Mouse (Mus musculus): Measurements from ENCODE around the gene Rbm48. TPM values are rescaled to one million over a fixed set of nuclear protein-coding genes. Genes with fewer than 3 reads are reported as not detected.
"Not testable (repeated sequence)": the region's sequence is repeated elsewhere in the genome, so short reads cannot be mapped to it uniquely, and the experiment has no call there.

Gene Rbm48
- total RNA-seq (2021), result 10 to 100 TPM; 13.6 to 15.0 TPM
- long read RNA-seq, experiment 1, transcript Rbm48-201 (5 exons, 2,368 nt), result major isoform, 7 of 14 reads
- long read RNA-seq, experiment 1, partial matches to known transcripts, result 0 of 14 reads
- long read RNA-seq, experiment 1, other reads (novel, unspliced or antisense), result 6 of 14 reads
- long read RNA-seq, experiment 2, transcript Rbm48-201 (5 exons, 2,368 nt), result major isoform, 5 of 8 reads
- long read RNA-seq, experiment 2, partial matches to known transcripts, result 0 of 8 reads
- long read RNA-seq, experiment 2, other reads (novel, unspliced or antisense), result 3 of 8 reads

- DNase-seq (ENCODE audit: extremely low spot score in 1 of 2, low spot score in 2 of 2), result peak; percentile 84 to 85
- H3K27ac ChIP-seq, result peak within 1 kb of the TSS; percentile 95
- intact Hi-C loops (cut with DNase I), result no loop called here
- peak; percentile 67 for TF ChIP-seq CTCF (IDR thresholded peaks at IDR 0.05)
- H3K4me3 ChIP-seq, result peak within 1 kb of the TSS; percentile 94
Measured at GRCm38 (mm10) chr5:3596399-3596766, at the start of gene Rbm48. Gene Rbm48 (minus strand): TSS chr5:3596585.

- TF ChIP-seq CTCF (IDR thresholded peaks at IDR 0.05), result no peak
- intact Hi-C loops (cut with DNase I), result no loop called here
Measured at GRCm38 (mm10) chr5:3645326-3645725, 48.9 kb upstream of the Rbm48 start.

GRCm38 (mm10) chr5:3644621-3645020, 48.2 kb upstream of the Rbm48 start:
- no peak for TF ChIP-seq CTCF (IDR thresholded peaks at IDR 0.05)
- Histone ChIP-seq H3K27ac (no peak overlapping the region), H3K4me3 (no peak overlapping the region)
- DNase-seq (ENCODE audit: extremely low spot score in 1 of 2, low spot score in 2 of 2), result no peak
- intact Hi-C loops (cut with DNase I), result loop anchor here (5.0 kb wide), 1 partner anchor 173 kb away; no protein-coding TSS in a partner anchor

More at GRCm38 (mm10) chr5:3645326-3645725, 48.9 kb upstream of the Rbm48 start:
- H3K4me3 ChIP-seq, result no peak overlapping the region; the same call in 1 of the 2 replicates
- no peak for DNase-seq (ENCODE audit: extremely low spot score in 1 of 2, low spot score in 2 of 2)
- H3K27ac ChIP-seq, result no peak overlapping the region

GRCm38 (mm10) chr5:3635286-3635685, 38.9 kb upstream of the Rbm48 start:
- Histone ChIP-seq H3K4me3 (no peak overlapping the region), H3K27ac (no peak overlapping the region)
- no peak for DNase-seq (ENCODE audit: extremely low spot score in 1 of 2, low spot score in 2 of 2)
- intact Hi-C loops (cut with DNase I), result no loop called here
- no peak for TF ChIP-seq CTCF (IDR thresholded peaks at IDR 0.05)

GRCm38 (mm10) chr5:3633951-3634350, 37.6 kb upstream of the Rbm48 start:
- no peak overlapping the region for H3K4me3 ChIP-seq
- H3K27ac ChIP-seq, result no peak overlapping the region
- intact Hi-C loops (cut with DNase I), result no loop called here
- no peak for DNase-seq (ENCODE audit: extremely low spot score in 1 of 2, low spot score in 2 of 2)
- peak; percentile 59 for TF ChIP-seq CTCF (IDR thresholded peaks at IDR 0.05)

DNA sequence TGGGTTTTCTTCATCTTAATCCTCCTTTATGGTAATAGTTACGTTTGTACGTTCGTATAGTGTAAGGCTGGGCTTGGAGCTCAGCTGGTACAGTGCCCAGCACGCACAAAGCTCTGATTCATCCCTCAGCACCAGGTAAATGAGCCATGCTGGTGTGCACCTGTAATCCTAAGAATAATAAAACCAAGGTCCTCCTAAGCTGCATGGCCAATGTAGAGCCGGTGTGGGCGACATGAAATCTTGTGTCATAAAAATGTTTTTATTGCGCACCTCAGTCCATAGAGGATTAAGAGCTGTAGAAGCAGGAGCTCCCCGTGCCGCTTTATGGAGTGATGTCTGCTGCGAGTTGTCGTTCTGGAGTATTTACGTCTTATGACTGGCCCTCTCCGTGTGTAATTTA, 36.9 kb upstream of the Rbm48 start:
- intact Hi-C loops (cut with DNase I), result no loop called here
- TF ChIP-seq CTCF (IDR thresholded peaks at IDR 0.05), result no peak

GRCm38 (mm10) chr5:3632285-3632684, 35.9 kb upstream of the Rbm48 start:
- intact Hi-C loops (cut with DNase I), result no loop called here
- TF ChIP-seq CTCF (IDR thresholded peaks at IDR 0.05), result no peak
- no peak overlapping the region for H3K4me3 ChIP-seq
- H3K27ac ChIP-seq, result no peak overlapping the region
- DNase-seq (ENCODE audit: extremely low spot score in 1 of 2, low spot score in 2 of 2), result no peak

More for the DNA sequence above, 36.9 kb upstream of the Rbm48 start:
- no peak for DNase-seq (ENCODE audit: extremely low spot score in 1 of 2, low spot score in 2 of 2)
- no peak overlapping the region for H3K27ac ChIP-seq
- H3K4me3 ChIP-seq, result no peak overlapping the region

- H3K27ac ChIP-seq, result no peak overlapping the region
- TF ChIP-seq CTCF (IDR thresholded peaks at IDR 0.05), result no peak
- DNase-seq (ENCODE audit: extremely low spot score in 1 of 2, low spot score in 2 of 2), result no peak
Measured at GRCm38 (mm10) chr5:3631512-3632271, 35.3 kb upstream of the Rbm48 start.

GRCm38 (mm10) chr5:3630055-3630454, 33.7 kb upstream of the Rbm48 start:
- Histone ChIP-seq H3K27ac (no peak overlapping the region), H3K4me3 (no peak overlapping the region)
- no peak for DNase-seq (ENCODE audit: extremely low spot score in 1 of 2, low spot score in 2 of 2)
- intact Hi-C loops (cut with DNase I), result no loop called here
- no peak for TF ChIP-seq CTCF (IDR thresholded peaks at IDR 0.05)

More at GRCm38 (mm10) chr5:3631512-3632271, 35.3 kb upstream of the Rbm48 start:
- intact Hi-C loops (cut with DNase I), result no loop called here
- no peak overlapping the region for H3K4me3 ChIP-seq

- H3K27ac ChIP-seq, result no peak overlapping the region
- H3K4me3 ChIP-seq, result no peak overlapping the region
- DNase-seq (ENCODE audit: extremely low spot score in 1 of 2, low spot score in 2 of 2), result no peak
- intact Hi-C loops (cut with DNase I), result no loop called here
- TF ChIP-seq CTCF (IDR thresholded peaks at IDR 0.05), result no peak
Measured at GRCm38 (mm10) chr5:3620486-3620885, 24.1 kb upstream of the Rbm48 start.

DNA sequence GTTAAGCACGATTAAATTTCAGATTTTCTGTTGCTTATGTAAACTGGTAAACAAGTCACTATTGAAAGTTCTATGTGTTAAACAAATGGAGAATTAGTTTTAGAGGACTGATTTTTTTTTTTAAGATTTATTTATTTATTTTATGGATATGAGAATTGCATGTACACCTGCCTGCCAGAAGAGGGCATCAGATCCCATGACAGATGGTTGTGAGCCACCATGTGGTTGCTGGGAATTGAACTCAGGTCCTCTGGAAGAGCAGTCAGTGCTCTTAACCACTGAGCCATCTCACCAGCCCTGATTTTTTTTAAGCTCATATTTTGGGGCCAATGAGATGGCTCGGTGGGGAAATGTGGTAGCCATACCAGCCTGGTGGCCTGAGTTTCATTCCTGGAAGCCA, 15.4 kb upstream of the Rbm48 start:
- H3K27ac ChIP-seq; intact Hi-C loops (cut with DNase I); DNase-seq (ENCODE audit: extremely low spot score in 1 of 2, low spot score in 2 of 2); H3K4me3 ChIP-seq: not testable (repeated sequence)
- peak; percentile 20; the same call in 1 of the 2 replicates for TF ChIP-seq CTCF (IDR thresholded peaks at IDR 0.05)

GRCm38 (mm10) chr5:3609241-3609640, 12.9 kb upstream of the Rbm48 start:
- intact Hi-C loops (cut with DNase I), result no loop called here
- H3K27ac ChIP-seq, result no peak overlapping the region
- no peak overlapping the region for H3K4me3 ChIP-seq
- TF ChIP-seq CTCF (IDR thresholded peaks at IDR 0.05), result no peak
- DNase-seq (ENCODE audit: extremely low spot score in 1 of 2, low spot score in 2 of 2), result no peak

All from left cerebral cortex, adult 2 months (tissue).